Mouse (Mus musculus) E14TG2a.4 (cell line): Measurements from ENCODE around the gene Ppih.
"Not testable (repeated sequence)": the region's sequence is repeated elsewhere in the genome, so short reads cannot be mapped to it uniquely, and the experiment has no call there.

Experiments used
- H3K27me3 ChIP-seq: 2 replicates; pipeline ENCODE4 v1.6.1; 2014; ENCODE audit warnings: low read length, control low read depth; ENCODE audit not compliant: insufficient read depth
- H3K36me3 ChIP-seq: 2 replicates; pipeline ENCODE4 v1.6.1; 2014; ENCODE audit warnings: low read length, control low read depth; ENCODE audit not compliant: insufficient read depth
- H3K4me1 ChIP-seq: replicated peaks from 2 replicates; pipeline ENCODE4 v1.6.1; 2014; ENCODE audit warnings: low read depth, low read length, control low read depth
- H3K4me3 ChIP-seq: replicated peaks from 2 replicates; pipeline ENCODE4 v1.5.1; 2014; ENCODE audit warnings: mild to moderate bottlenecking, low read length
- H3K9me3 ChIP-seq: 2 replicates; pipeline ENCODE4 v1.6.1; 2014; ENCODE audit warnings: low read length, control low read depth
- CTCF ChIP-seq: conservative IDR thresholded peaks from 2 replicates; pipeline ENCODE4 v1.5.1; 2014; ENCODE audit warnings: low read length
- NANOG ChIP-seq: IDR thresholded peaks from 2 replicates; pipeline ENCODE4 v1.6.1; 2014; ENCODE audit warnings: borderline replicate concordance, low read length, mixed read lengths
- POU5F1 ChIP-seq: IDR thresholded peaks from 2 replicates; pipeline ENCODE4 v1.6.1; 2014; ENCODE audit warnings: low read length, borderline replicate concordance

Gene Ppih

DNA sequence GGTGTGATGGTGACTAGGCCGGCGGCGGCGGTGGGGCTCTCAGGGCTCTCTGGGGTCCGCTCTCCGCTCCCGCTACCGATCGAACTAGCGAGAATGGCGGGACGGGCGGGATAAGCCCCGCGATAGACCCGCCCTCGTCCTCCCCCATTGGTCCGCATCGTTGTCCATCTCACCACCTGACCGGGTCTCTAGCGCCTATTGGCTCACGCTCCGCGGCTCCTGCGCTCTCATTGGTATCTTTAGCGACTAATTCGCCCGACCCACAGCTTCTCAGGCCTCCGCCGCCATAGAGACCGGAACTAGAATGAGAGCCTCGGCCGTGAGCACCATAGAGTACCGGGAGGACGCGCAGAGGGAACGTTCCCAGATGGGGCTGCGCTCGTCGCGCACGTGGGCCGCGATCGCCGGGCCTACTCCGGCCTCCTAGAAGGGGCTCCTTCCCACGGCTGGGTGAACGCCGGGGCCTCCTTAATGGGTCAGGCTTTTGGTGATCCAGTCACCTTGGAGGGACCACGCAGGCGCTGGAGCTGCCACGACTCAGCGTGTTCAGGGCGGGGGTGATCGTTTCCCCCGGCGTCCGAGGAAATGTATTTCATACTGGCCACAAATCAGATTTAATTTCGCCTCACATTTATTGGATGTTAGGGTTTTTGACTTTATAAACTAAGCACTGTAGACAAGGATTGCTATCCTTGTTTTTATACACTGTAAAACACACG, 25.8 kb downstream of the Ppih start, which contains the start of gene Ybx1:
TSS of gene Ybx1 (minus strand) at position 190 of the 719 bp plus-strand sequence.
- no peak for TF ChIP-seq CTCF
- no peak for TF ChIP-seq NANOG
- TF ChIP-seq POU5F1 = no peak
- no peaks in the 10 kb centered on the region for H3K9me3 ChIP-seq
- H3K36me3 ChIP-seq = peaks cover 44% of the 10 kb centered on the region
- no peaks in the 10 kb centered on the region for H3K27me3 ChIP-seq
- H3K4me1 ChIP-seq = peaks cover 57% of the 10 kb centered on the region
- peak within 1 kb of the TSS; percentile 97 for H3K4me3 ChIP-seq

DNA sequence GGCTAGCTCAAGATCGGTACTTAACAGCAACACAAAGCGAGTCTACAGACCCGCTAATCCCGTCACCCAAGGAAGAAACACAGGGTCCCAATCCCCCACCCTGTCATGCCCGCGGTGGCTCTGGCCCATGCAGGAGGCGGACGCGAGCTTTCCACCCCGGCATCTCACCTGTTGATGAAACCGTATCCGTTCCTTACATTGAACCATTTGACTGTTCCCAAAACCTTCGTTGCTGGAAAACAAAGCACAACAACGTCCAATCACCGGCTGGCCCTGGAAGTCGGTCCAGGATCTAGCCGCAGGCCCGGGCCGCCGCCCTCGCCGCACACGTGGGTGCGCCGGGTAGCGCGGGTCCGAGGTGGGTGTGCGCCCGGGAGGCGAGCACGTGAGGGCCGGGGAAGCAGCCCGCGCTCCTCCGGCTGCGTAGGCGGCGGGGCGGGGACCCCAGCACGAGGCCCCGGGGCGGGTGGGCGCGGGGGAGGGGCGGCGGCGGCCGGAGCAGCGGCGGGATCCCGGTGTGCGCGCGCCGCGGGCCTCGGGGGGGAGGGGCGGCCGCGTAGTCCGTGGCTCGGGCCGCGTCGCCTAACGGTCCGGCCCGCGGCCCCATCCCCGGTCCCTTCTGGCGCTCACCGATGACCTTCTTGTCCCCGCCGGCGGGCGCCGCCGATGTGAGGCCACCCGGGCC, 26.6 kb downstream of the Ppih start:
- Histone ChIP-seq H3K4me1 (peaks cover 60% of the 10 kb centered on the region), H3K36me3 (peaks cover 48% of the 10 kb centered on the region), H3K27me3 (no peaks in the 10 kb centered on the region), H3K4me3 (peak overlapping the region; percentile 97), H3K9me3 (no peaks in the 10 kb centered on the region)
- TF ChIP-seq NANOG (no peak), POU5F1 (no peak), CTCF (no peak)

DNA sequence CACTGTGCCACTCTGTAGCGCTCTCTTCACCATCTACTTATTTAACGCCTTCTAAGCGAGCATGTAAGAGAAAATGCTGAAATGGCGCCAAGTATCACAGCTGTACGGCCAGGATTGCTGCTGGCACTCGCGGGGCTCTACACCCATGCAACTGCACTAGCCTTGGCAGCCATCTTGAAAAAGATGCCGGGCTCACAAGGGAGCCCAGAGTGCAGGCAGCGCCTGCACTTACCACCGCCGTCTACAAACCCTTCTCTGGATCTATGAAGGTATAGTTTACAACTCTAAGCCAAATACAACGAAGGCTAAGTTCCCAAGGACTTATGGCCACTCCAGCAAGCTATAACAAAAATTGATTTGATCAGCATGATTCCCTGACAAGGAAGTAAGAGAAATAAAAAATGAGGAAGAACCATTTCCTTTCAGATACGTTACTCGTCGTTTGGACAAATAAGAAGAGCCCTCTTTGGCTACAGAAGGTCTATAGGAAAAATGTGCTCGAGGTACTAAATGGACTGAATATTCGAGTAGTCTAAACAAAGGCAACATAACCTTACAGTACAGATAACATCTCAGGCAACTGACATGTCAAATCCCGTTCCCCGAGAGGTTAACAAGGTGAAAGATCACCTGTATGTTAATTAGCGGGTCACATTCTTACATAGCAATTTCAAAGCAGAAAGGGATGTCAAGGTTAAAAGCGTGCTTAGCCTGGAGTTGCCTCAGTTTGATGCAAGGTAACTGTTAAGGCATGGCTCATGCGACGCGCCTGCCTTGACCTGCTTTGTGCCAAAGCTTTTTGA, 27.4 kb downstream of the Ppih start:
- peaks cover 56% of the 10 kb centered on the region for H3K36me3 ChIP-seq
- peak overlapping the region; percentile 97 for H3K4me3 ChIP-seq
- no peaks in the 10 kb centered on the region for H3K27me3 ChIP-seq
- H3K9me3 ChIP-seq = no peaks in the 10 kb centered on the region
- TF ChIP-seq POU5F1 (no peak), CTCF (no peak)
- H3K4me1 ChIP-seq = peaks cover 67% of the 10 kb centered on the region

DNA sequence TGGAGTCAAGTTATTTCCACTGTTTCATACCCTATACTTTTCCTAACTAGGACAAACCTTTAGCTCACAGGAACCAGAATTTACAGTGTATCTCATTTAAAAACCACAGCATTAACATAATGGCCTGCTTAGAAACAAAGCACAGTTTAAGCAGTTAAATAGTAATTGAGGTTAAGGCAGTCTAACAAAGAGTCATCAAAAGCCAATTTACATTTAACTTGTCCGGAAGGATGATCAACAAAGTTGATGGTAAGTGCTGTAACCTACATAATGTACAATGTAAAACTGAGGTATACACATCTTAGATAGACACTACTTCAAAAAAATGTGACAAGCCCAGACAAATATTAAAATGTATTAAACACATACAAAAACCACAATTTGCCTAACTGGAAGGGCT, 28.4 kb downstream of the Ppih start:
- peak overlapping the region; percentile 97 for H3K4me3 ChIP-seq
- H3K4me1 ChIP-seq = peaks cover 72% of the 10 kb centered on the region
- H3K9me3 ChIP-seq = no peaks in the 10 kb centered on the region
- TF ChIP-seq POU5F1 (no peak), NANOG (peak; percentile 72), CTCF (no peak)
- no peaks in the 10 kb centered on the region for H3K27me3 ChIP-seq
- H3K36me3 ChIP-seq = peaks cover 66% of the 10 kb centered on the region

DNA sequence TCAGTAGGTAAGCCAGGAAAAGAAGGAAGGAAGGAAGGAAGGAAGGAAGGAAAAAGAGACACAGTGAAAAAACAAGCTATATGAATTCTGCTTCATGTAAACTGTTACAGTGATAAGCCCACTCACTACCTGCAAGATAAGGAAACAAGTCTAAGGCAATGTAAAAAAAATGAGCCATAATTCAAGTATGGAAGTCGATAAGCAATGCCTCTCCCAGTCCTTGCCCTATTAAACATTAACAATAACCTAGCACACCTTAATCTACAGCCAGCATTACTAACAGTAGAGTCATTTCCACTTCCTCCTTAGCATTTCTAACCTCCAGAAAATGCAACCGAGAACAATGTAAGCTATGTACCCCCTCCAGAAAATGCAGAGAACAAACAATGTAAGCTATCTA, 35.0 kb downstream of the Ppih start:
- no peaks in the 10 kb centered on the region for H3K9me3 ChIP-seq
- no peaks in the 10 kb centered on the region for H3K27me3 ChIP-seq
- H3K36me3 ChIP-seq = peaks cover 99% of the 10 kb centered on the region
- no peak overlapping the region for H3K4me3 ChIP-seq
- H3K4me1 ChIP-seq = peaks cover 88% of the 10 kb centered on the region
- TF ChIP-seq CTCF = no peak
- TF ChIP-seq POU5F1 = no peak
- no peak for TF ChIP-seq NANOG

DNA sequence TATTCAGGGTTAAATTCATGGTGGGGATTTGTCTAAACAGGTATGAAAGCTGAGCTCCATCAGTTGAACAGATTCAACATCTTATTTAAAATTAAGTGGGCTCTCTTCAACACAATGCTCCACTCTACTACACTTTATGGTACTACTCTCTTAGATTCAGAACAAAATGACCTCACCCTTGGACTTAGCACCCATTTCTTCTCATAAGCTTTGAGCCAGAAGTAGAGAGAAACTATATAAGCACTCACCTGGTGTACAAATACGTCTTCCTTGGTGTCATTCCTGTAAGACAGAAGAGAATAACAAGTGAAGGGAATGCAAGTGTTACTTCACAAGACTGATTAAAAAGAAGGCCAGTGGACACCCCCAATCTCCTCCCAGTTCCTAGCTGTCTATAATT, 35.5 kb downstream of the Ppih start:
- no peak overlapping the region for H3K4me3 ChIP-seq
- no peaks in the 10 kb centered on the region for H3K27me3 ChIP-seq
- H3K9me3 ChIP-seq = no peaks in the 10 kb centered on the region
- TF ChIP-seq CTCF (no peak), POU5F1 (no peak), NANOG (no peak)
- peaks cover 88% of the 10 kb centered on the region for H3K4me1 ChIP-seq
- peaks cover 99% of the 10 kb centered on the region for H3K36me3 ChIP-seq

DNA sequence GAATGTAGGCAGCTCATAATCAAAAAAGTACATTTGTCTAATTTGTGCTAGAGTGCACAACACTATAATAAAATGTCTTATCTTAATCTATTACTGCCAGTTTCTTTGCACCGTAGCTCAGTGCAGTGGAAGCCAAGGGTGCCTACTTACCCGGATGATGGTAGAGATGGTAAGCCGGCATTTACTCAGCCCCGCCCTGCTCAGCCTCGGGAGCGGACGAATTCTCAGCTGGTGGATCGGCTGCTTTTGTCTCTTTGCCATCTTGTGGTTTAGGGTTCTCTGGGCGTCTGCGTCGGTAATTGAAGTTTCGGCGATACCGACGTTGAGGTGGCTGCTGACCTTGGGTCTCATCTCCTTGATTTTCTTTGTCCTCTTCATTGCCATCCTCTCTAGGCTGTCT, 41.6 kb downstream of the Ppih start:
- not testable (repeated sequence) for H3K4me3 ChIP-seq, H3K9me3 ChIP-seq, H3K27me3 ChIP-seq
- Histone ChIP-seq H3K36me3 (peaks cover 98% of the 10 kb centered on the region), H3K4me1 (peaks cover 71% of the 10 kb centered on the region)

DNA sequence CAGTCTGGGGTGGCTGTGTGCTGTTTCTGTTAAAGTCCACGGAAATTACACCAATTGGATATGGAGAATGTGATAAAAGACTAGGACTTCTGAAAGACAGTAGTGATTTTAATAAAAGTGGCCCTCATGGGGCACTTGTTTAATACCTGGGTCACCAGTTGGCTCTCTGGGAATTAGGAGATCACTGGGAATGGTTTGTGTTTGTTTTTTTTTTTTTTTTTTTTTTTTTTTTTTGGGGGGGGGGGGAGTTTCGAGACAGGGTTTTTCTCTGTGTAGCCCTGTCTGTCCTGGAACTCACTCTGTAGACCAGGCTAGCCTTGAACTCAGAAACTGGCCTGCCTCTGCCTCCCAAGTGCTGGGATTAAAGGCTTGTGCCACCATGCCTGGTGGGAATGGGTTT, 44.6 kb downstream of the Ppih start:
- TF ChIP-seq NANOG (no peak), CTCF (no peak), POU5F1 (no peak)
- Histone ChIP-seq H3K27me3 (no peaks in the 10 kb centered on the region), H3K4me3 (no peak overlapping the region)

More for the DNA sequence above, 44.6 kb downstream of the Ppih start:
- peaks cover 62% of the 10 kb centered on the region for H3K4me1 ChIP-seq
- H3K9me3 ChIP-seq = no peaks in the 10 kb centered on the region
- peaks cover 98% of the 10 kb centered on the region for H3K36me3 ChIP-seq
